Mouse (Mus musculus) embryonic facial prominence, embryonic 10.5 days (tissue): ENCODE measurements at regions not wholly inside any gene's neighbourhood (a gene's known extent, or its start where the extent isn't known, plus 50 kb on each side); places are given as distances from the start of the nearest gene placed in this dataset.

ENCODE experiments used
- DNase-seq: peaks from one replicate; pipeline ENCODE4 v3.0.0-alpha.2; 2017; ENCODE audit warnings: low spot score
- H3K27ac ChIP-seq: fragments of 300-500 bp; sonication (generic); replicated peaks from 2 replicates; pipeline ENCODE4 v1.5.1; 2016; ENCODE audit warnings: mild to moderate bottlenecking
- H3K27me3 ChIP-seq: fragments of 300-500 bp; sonication (generic); replicated peaks from 2 replicates; pipeline ENCODE4 v1.6.1; 2016; ENCODE audit warnings: low read depth, mild to moderate bottlenecking; ENCODE audit not compliant: poor library complexity, severe bottlenecking
- H3K36me3 ChIP-seq: fragments of 300-500 bp; sonication (generic); replicated peaks from 2 replicates; pipeline ENCODE4 v1.6.1; 2016; ENCODE audit warnings: mild to moderate bottlenecking, moderate library complexity
- H3K4me1 ChIP-seq: fragments of 300-500 bp; sonication (generic); 2 replicates; pipeline ENCODE4 v1.6.1; 2016
- H3K4me3 ChIP-seq: fragments of 300-500 bp; sonication (generic); 2 replicates; pipeline ENCODE4 v1.5.1; 2016; ENCODE audit warnings: mild to moderate bottlenecking, moderate library complexity
- H3K9me3 ChIP-seq: fragments of 300-500 bp; sonication (generic); 2 replicates; pipeline ENCODE4 v1.6.1; 2016; ENCODE audit warnings: mild to moderate bottlenecking
- WGBS: fragments of 180-500 bp; shearing (Covaris S2); methylation state at CpG from one replicate; pipeline ENCODE4 v1.1.7; 2016; 5-methylcytosine and 5-hydroxymethylcytosine counted together

GRCm38 (mm10) chr13:80502927-80503326 lies 380.3 kb upstream of the Arrdc3 start:
- 85% methylated on average over 1 of the region's 1 CpGs for WGBS
- no peaks in the 10 kb centered on the region for H3K27me3 ChIP-seq
- no peak for DNase-seq
- no peak overlapping the region for H3K27ac ChIP-seq
- no peaks in the 10 kb centered on the region for H3K36me3 ChIP-seq
- H3K4me1 ChIP-seq: no peaks in the 10 kb centered on the region
- H3K4me3 ChIP-seq: no peak overlapping the region
- H3K9me3 ChIP-seq: no peaks in the 10 kb centered on the region

GRCm38 (mm10) chr13:80514171-80514981 lies 368.8 kb upstream of the Arrdc3 start:
- no peak for DNase-seq
- Histone ChIP-seq H3K9me3 (no peaks in the 10 kb centered on the region), H3K27ac (no peak overlapping the region), H3K27me3 (no peaks in the 10 kb centered on the region), H3K4me3 (no peak overlapping the region), H3K4me1 (no peaks in the 10 kb centered on the region), H3K36me3 (no peaks in the 10 kb centered on the region)
- 54% methylated on average over 3 of the region's 3 CpGs for WGBS

- WGBS: 71% methylated on average over 4 of the region's 4 CpGs
- H3K27ac ChIP-seq: no peak overlapping the region
- no peaks in the 10 kb centered on the region for H3K9me3 ChIP-seq
- no peak for DNase-seq
- H3K36me3 ChIP-seq: no peaks in the 10 kb centered on the region
- H3K27me3 ChIP-seq: no peaks in the 10 kb centered on the region
- H3K4me1 ChIP-seq: no peaks in the 10 kb centered on the region
- no peak overlapping the region for H3K4me3 ChIP-seq
These were observed 368.3 kb upstream of the Arrdc3 start for GRCm38 (mm10) chr13:80514982-80515253.

- H3K9me3 ChIP-seq: no peaks in the 10 kb centered on the region
- H3K4me1 ChIP-seq: no peaks in the 10 kb centered on the region
- WGBS: 54% methylated on average over 1 of the region's 1 CpGs
- DNase-seq: no peak
- H3K4me3 ChIP-seq: no peak overlapping the region
- H3K27me3 ChIP-seq: no peaks in the 10 kb centered on the region
- H3K27ac ChIP-seq: no peak overlapping the region
- no peaks in the 10 kb centered on the region for H3K36me3 ChIP-seq
These were observed 364.3 kb upstream of the Arrdc3 start for GRCm38 (mm10) chr13:80518836-80519235.

GRCm38 (mm10) chr13:80519792-80520191 lies 363.4 kb upstream of the Arrdc3 start:
- Histone ChIP-seq H3K4me3 (no peak overlapping the region), H3K4me1 (no peaks in the 10 kb centered on the region), H3K9me3 (no peaks in the 10 kb centered on the region), H3K27me3 (no peaks in the 10 kb centered on the region), H3K36me3 (no peaks in the 10 kb centered on the region), H3K27ac (no peak overlapping the region)
- WGBS: 76% methylated on average over 4 of the region's 4 CpGs
- no peak for DNase-seq

GRCm38 (mm10) chr13:80535755-80536350 lies 347.3 kb upstream of the Arrdc3 start:
- 94% methylated on average over 1 of the region's 1 CpGs for WGBS
- H3K27me3 ChIP-seq: no peaks in the 10 kb centered on the region
- DNase-seq: no peak
- H3K9me3 ChIP-seq: no peaks in the 10 kb centered on the region
- no peaks in the 10 kb centered on the region for H3K36me3 ChIP-seq
- H3K4me3 ChIP-seq: no peak overlapping the region
- H3K27ac ChIP-seq: no peak overlapping the region
- no peaks in the 10 kb centered on the region for H3K4me1 ChIP-seq

GRCm38 (mm10) chr13:80544951-80545350 lies 338.2 kb upstream of the Arrdc3 start:
- Histone ChIP-seq H3K36me3 (no peaks in the 10 kb centered on the region), H3K9me3 (no peaks in the 10 kb centered on the region), H3K27ac (no peak overlapping the region), H3K4me1 (no peaks in the 10 kb centered on the region), H3K4me3 (no peak overlapping the region), H3K27me3 (no peaks in the 10 kb centered on the region)
- 78% methylated on average over 1 of the region's 1 CpGs for WGBS
- no peak for DNase-seq

- Histone ChIP-seq H3K27ac (no peak overlapping the region), H3K4me3 (no peak overlapping the region), H3K9me3 (no peaks in the 10 kb centered on the region), H3K4me1 (no peaks in the 10 kb centered on the region), H3K27me3 (no peaks in the 10 kb centered on the region), H3K36me3 (no peaks in the 10 kb centered on the region)
- DNase-seq: peak; percentile 19
These were observed 326.0 kb upstream of the Arrdc3 start for GRCm38 (mm10) chr13:80557156-80557555.
